Mouse (Mus musculus) cerebellum, postnatal 36 days (tissue): Measurements from ENCODE around the gene Aldh18a1.
"Not testable (repeated sequence)": the region's sequence is repeated elsewhere in the genome, so short reads cannot be mapped to it uniquely, and the experiment has no call there.

Experiments used
- DNase-seq, 2 experiments: peaks; one replicate each; pipeline ENCODE4 v3.0.0; 2021 to 2022; ENCODE audit warnings: mixed read lengths in 2 of 2

The Aldh18a1 gene

GRCm38 (mm10) chr19:40588293-40588654 lies at the start of gene Aldh18a1:
Aldh18a1 (minus strand) TSS chr19:40588463.
- DNase-seq, result peak; percentile 94 to 95

GRCm38 (mm10) chr19:40637601-40638000 lies 49.3 kb upstream of the Aldh18a1 start:
- DNase-seq, result no peak

DNA sequence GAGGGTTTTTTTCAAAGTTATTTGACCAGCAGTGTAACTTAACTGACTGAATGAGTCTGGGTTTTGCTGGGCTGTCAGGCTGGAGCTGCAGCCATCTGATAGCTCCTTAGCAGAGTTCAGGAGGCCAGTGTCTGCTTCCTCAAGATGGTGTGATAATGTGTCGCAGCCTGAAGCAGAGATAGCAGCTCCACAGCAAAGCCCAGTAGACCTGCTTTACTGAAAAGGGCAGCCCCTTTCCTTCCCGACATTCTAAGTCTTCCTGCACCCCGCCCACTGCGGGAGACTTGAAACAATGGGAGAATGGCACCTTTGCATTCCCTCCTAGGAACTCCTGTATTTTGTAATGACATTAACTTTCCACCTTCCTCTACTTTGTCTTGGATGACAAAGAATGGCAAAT lies 48.8 kb upstream of the Aldh18a1 start:
- DNase-seq, result no peak

GRCm38 (mm10) chr19:40633144-40633543 lies 44.9 kb upstream of the Aldh18a1 start:
- DNase-seq, result no peak

DNA sequence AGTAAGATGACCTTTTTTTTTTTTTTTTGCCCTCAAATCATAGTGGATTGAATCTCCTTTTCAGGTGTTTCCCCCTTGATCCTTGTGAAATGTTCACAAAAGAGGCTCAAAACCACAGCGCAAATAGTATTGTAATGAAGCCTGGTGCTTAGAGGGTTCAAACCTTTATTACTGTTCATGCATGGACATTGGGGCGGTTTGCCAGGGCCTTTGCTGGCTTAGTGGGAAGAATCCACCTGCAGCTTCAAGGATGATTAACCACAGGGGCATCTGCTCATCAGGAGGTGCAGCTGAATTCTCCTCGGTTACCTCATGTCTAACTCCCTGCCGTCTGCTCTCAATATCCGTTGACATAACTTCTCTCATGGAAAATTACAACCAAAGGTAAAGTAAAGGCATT lies 44.4 kb upstream of the Aldh18a1 start:
- peak; percentile 41 to 51 for DNase-seq

DNA sequence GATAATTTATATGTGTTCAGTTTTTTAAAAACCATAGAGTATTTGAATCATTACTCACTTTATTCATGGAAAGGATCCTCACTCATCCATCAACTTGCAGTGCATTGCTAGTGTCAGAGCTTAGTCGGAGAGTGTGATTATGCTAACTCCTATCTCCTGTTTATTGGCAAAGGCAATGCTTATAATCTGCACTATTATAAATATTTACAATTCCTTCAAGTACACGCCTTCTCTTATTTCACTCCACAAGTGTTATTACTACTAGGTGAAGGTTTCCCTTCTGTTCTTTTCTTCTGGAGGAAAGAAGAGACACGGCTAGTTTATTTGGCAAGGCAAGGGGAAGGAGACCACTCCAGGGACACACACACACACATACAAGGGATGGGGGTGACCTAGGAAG lies 43.9 kb upstream of the Aldh18a1 start:
- DNase-seq, result no peak

GRCm38 (mm10) chr19:40630606-40631005 lies 42.3 kb upstream of the Aldh18a1 start:
- no peak for DNase-seq

DNA sequence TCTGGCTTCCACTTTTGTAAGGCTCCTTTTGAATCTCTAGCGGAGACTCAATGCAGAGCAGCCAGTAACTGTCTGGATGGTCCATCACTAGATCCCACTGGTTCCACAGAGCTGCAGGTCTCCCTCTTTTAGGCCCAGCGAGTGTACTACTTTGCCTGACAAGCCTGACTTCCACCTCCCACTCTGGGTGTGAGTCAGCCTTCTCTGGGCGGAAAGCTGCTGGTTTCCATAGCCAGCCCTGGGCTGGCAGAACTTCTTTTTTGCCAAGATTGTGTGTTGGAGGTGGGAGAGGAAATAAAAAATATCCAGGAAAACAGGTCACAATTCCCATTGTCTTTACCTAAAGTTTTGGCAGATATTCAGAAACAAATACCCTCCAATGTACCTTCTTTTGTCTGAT lies 41.8 kb upstream of the Aldh18a1 start:
- DNase-seq, result no peak

- DNase-seq, result no peak
Measured at GRCm38 (mm10) chr19:40628950-40629349, 40.7 kb upstream of the Aldh18a1 start.

DNA sequence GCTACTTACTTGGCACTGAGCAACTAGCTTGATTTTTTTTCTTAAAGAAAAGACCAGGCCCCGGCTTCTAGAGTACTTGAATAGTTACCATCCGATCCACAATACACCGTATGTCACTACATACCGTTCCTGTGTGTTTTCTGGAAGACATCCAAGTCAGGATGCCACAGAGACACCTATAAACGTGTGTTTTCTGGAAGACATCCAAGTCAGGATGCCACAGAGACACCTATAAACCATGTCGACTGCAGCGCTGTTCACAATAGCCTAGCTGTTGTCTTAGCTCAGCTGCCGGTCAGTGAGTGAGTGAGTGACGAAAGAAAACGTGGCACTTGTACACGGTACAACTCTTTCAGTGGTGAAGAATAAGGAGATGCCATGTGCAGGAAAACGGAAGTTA lies 37.7 kb upstream of the Aldh18a1 start:
- no peak for DNase-seq

GRCm38 (mm10) chr19:40621616-40622015 lies 33.4 kb upstream of the Aldh18a1 start:
- not testable (repeated sequence) for DNase-seq

DNA sequence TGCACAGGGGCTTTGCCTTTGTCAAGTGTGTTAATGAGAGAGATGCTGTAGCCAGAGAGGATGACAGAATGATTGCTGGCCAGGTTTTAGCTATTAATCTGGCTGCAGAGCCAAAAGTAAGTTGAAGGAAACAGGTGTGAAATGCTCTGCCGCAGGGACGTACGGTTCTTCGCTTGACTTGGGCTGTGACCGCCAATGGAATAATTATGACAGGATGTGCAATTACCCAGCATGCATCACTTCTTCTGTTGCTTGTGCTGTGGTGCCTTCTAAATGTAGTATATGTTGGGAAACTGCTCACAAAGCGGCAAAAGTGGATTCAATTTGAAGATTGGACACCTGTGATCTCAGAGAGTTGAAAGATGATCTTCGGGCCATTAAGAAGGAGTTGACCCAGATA lies 27.8 kb upstream of the Aldh18a1 start:
- no peak for DNase-seq

GRCm38 (mm10) chr19:40614811-40615210 lies 26.5 kb upstream of the Aldh18a1 start:
- DNase-seq, result no peak

DNA sequence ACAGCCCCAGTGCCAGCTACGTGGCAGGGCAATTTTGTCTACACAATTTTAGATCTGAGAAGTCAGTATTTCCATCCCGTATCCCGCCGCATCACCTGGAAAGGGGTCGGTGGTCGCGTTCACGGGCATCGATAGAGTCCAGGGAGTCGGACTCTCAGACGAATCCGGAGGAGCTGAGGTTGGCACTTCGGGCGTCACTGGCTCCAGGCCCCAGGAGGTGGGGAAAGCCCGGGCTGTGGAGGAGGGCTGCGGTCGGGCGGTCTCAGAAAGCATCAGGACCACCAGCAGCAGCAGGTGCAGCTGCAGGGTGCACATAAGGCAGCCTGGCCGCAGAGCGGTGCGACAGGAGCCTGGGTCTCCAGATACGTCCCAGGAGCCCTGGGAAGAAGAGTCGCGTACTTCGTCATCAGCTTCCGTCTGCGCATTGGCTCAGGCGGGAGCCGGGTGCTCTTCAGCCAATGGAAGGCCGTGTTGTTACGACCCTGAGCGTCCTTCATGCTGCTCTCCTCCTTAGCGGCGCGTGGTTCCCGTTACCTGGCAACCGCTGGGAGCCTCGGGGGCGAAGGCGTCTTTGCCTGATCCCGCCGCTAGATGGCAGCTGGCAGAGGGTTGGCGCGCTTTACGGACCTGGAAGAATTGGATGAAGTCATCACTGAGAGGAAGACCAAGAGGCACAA lies 23.7 kb upstream of the Aldh18a1 start, which contains the start of the genes Tctn3 and Entpd1:
Tctn3 (minus strand) TSS at position 404 of the 677 bp plus-strand sequence.
Entpd1 (plus strand) TSS at position 537 of the 677 bp plus-strand sequence.
- peak; percentile 94 to 96 for DNase-seq

- no peak for DNase-seq
Measured at GRCm38 (mm10) chr19:40607676-40608075, 19.4 kb upstream of the Aldh18a1 start.

- DNase-seq, result no peak
Measured at GRCm38 (mm10) chr19:40605189-40605588, 16.9 kb upstream of the Aldh18a1 start.

DNA sequence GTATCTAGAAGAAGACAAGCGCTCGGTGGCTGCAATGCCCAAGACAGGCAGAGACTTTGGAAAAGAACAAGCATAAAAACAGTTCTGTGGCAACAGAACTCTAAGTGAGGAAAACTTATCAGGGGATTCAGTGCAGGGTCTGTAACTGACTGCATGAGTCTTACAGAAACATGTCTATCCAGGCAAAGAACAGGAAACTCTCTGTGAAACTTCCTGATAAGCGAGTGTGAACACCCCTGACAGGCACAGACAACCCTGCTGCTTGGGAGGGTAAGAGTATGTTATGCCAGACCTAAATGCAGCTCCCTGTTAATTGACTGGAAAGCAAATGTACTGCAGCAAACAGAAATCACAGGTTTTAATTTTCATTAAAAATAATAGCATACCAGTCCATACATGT lies 13.6 kb upstream of the Aldh18a1 start:
- no peak for DNase-seq

GRCm38 (mm10) chr19:40600846-40601245 lies 12.6 kb upstream of the Aldh18a1 start:
- DNase-seq, result not testable (repeated sequence)

- no peak for DNase-seq
Measured at GRCm38 (mm10) chr19:40595831-40596230, 7.6 kb upstream of the Aldh18a1 start.

- no peak for DNase-seq
Measured at GRCm38 (mm10) chr19:40595231-40595630, 7.0 kb upstream of the Aldh18a1 start.

DNA sequence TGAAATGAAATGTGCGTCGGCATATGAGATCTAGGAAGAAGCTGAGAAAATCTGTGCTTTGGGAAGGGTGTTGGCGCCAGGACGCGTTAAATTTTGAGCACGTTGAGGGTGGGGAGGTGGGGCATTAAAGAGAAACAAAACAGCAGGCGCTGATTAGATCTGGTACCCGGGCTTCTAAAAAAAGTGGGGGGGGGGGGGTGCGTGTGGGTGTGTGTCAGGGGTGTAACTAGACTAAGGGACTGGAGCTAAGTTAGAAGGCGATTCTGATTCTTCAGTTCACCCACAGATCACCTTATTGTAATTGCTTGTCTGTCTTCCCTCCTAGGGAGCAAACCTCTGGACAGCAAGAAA lies 1.2 kb upstream of the Aldh18a1 start:
- DNase-seq, result no peak

DNA sequence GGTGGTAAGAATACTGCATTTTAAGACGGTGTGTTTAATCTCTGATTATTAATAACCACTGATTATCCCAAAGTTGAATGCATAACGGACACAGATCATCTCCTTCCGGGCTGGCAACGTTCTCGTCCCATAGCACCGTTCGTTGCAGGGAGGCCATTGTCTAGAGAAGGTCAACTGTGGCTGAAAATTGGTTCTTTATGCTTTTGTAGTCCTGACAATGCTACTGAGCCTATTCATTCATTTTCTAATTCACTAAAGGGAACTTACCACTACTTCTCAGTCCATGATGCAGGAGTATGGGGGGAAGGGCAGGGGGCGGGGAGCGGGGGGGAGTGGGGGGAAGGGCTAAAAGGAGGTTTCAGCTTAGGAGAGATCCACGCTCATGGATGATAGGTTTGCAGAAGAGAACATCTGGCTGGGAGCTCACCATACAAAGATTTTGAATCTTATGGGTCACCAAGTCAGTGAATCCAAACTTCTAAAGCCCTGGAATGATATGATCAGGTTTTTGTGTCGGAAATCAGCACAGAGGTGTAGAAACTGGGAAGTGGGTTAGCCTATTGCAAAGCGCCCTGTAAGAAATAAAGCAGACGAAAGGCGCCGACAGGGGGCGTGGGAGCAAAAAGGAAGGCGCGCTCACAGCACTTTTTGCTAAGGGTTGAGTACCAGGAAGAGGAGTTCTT lies 725 bp upstream of the Aldh18a1 start:
- DNase-seq, result peak; percentile 83 to 84

GRCm38 (mm10) chr19:40587491-40588292 lies 571 bp downstream of the Aldh18a1 start:
- DNase-seq, result no peak

DNA sequence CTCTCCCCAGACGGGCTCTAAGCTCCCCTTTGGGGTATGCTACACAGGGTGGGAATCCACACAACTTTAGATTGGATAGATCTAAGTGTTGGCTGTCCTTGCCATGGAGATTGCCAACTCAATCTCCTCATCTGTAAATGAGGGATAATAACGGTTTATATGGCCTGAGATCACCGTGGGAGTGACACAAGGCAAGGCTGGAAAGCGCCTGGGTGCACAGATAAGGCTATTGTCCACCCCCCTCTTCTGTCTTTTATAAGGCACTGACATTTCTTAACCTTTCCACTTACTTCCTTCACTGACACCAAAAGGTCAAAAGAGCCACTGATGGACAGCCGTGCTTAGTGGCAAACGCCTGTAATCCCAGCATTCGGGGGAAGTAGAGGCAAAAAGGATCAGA lies 1.4 kb downstream of the Aldh18a1 start:
- DNase-seq, result no peak
